Mouse (Mus musculus): ENCODE measurements around the gene Ackr4.

GRCm38 (mm10) chr9:104101458-104101857 is 25.3 kb downstream of the Ackr4 start:
- TF ChIP-seq CTCF (IDR thresholded peaks at IDR 0.05; ENCODE audit: low read depth): no peak
- no peak for TF ChIP-seq EP300 (IDR thresholded peaks at IDR 0.05; ENCODE audit: low read depth)

Measured in heart, postnatal 0 days (tissue).